In the genomic region with DNA sequence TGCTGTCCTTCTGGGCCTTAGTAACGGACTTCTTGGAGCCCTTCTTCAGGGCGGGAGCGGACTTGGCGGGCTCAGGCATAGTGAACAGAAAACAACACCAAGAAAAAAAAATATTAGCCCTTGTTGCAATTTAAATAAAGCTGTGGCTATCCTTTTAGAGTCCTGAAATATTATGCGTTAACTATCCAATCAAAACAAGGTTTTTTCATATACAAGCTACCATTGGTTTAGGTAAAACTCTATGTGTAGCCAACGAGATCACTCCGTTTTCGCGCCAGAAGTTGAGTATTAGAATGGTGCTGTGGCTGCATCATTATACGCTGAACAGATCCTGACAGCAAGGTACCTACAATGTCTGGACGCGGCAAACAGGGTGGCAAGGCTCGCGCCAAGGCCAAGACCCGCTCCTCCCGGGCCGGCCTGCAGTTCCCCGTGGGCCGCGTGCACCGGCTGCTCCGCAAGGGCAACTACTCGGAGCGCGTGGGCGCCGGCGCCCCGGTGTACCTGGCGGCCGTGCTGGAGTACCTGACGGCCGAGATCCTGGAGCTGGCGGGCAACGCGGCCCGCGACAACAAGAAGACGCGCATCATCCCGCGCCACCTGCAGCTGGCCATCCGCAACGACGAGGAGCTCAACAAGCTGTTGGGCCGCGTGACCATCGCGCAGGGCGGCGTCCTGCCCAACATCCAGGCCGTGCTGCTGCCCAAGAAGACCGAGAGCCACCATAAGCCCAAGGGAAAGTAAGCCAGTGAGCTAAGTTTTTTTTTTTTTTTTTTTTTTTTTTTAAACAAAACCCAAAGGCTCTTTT, we compare ENCODE assay signal across 8 mouse cellular contexts. TPM values are rescaled to one million over a fixed set of nuclear protein-coding genes. Genes with fewer than 3 reads are reported as not detected.
DNase-seq lines count a peak whose midpoint lies in the region; ATAC-seq and TF ChIP-seq lines count a peak whose summit lies in the region.
"Not testable (repeated sequence)": the region's sequence is repeated elsewhere in the genome, so short reads cannot be mapped to it uniquely, and the experiment has no call there.

TSS of gene Hist1h2af (plus strand) at position 347 of the 808 bp plus-strand sequence.

- not testable (repeated sequence) for H3K9me3 ChIP-seq in heart, embryonic 13.5 days; kidney, embryonic 16.5 days (ENCODE audit: low read length); limb, embryonic 15.5 days; midbrain, embryonic 14.5 days (ENCODE audit: control insufficient read depth, low read length)

- H3K27me3 ChIP-seq in C2C12 (ENCODE audit: control insufficient read depth, insufficient read depth, insufficient read length); heart, embryonic 13.5 days (replicated peaks); kidney, embryonic 16.5 days (ENCODE audit: insufficient read depth, low read length); limb, embryonic 15.5 days; midbrain, embryonic 14.5 days (ENCODE audit: control insufficient read depth, insufficient read depth, low read length): not testable (repeated sequence)

- peak within 1 kb of the TSS; percentile 81 for H3K4me2 ChIP-seq in heart, embryonic 13.5 days
- H3K4me2 ChIP-seq in kidney, embryonic 16.5 days (replicated peaks; ENCODE audit: low read depth, low read length): peak within 1 kb of the TSS; percentile 72
- H3K4me2 ChIP-seq in limb, embryonic 15.5 days: peak within 1 kb of the TSS; percentile 75
- H3K4me2 ChIP-seq in midbrain, embryonic 14.5 days (ENCODE audit: low read length): peak within 1 kb of the TSS; percentile 79

- 1% methylated on average over 29 of the region's 53 CpGs for WGBS in heart, embryonic 13.5 days
- under 1% methylated on average over 21 of the region's 53 CpGs for WGBS in kidney, embryonic 16.5 days
- WGBS in limb, embryonic 15.5 days: under 1% methylated on average over 25 of the region's 53 CpGs
- under 1% methylated on average over 26 of the region's 53 CpGs for WGBS in midbrain, embryonic 14.5 days

- H3K4me3 ChIP-seq in C2C12 (ENCODE audit: insufficient read depth, poor library complexity, severe bottlenecking): peak within 1 kb of the TSS; percentile 35
- peak within 1 kb of the TSS; percentile 70 for H3K4me3 ChIP-seq in heart, embryonic 13.5 days
- peak within 1 kb of the TSS; percentile 61 for H3K4me3 ChIP-seq in kidney, embryonic 16.5 days (ENCODE audit: low read length)
- peak within 1 kb of the TSS; percentile 53 for H3K4me3 ChIP-seq in limb, embryonic 15.5 days
- peak within 1 kb of the TSS; percentile 63 for H3K4me3 ChIP-seq in midbrain, embryonic 14.5 days (replicated peaks; ENCODE audit: low read depth, low read length)

- H3ac ChIP-seq in C2C12 (ENCODE audit: control insufficient read depth, insufficient read length, low read depth): peak within 1 kb of the TSS; percentile 81

- not testable (repeated sequence) for TF ChIP-seq CTCF in C2C12 (IDR thresholded peaks at IDR 0.05; ENCODE audit: control insufficient read depth, insufficient read depth, insufficient read length)

- not testable (repeated sequence) for H3K36me3 ChIP-seq in C2C12 (ENCODE audit: control insufficient read depth, insufficient read depth); heart, embryonic 13.5 days; kidney, embryonic 16.5 days (ENCODE audit: insufficient read depth, low read length); limb, embryonic 15.5 days; midbrain, embryonic 14.5 days (ENCODE audit: control insufficient read depth, insufficient read depth, low read length)

- peak within 1 kb of the TSS; percentile 99 for H3K27ac ChIP-seq in heart, embryonic 13.5 days (replicated peaks)
- peak within 1 kb of the TSS; percentile 98 for H3K27ac ChIP-seq in kidney, embryonic 16.5 days (ENCODE audit: low read length)
- peak within 1 kb of the TSS; percentile 94 for H3K27ac ChIP-seq in limb, embryonic 15.5 days
- H3K27ac ChIP-seq in midbrain, embryonic 14.5 days (replicated peaks; ENCODE audit: low read depth, low read length): peak within 1 kb of the TSS; percentile 78

- peak within 1 kb of the TSS; percentile 84 for H3K9ac ChIP-seq in heart, embryonic 13.5 days
- peak within 1 kb of the TSS; percentile 82 for H3K9ac ChIP-seq in kidney, embryonic 16.5 days (replicated peaks; ENCODE audit: low read length)
- H3K9ac ChIP-seq in limb, embryonic 15.5 days: peak within 1 kb of the TSS; percentile 42; the same call in 1 of the 2 replicates
- H3K9ac ChIP-seq in midbrain, embryonic 14.5 days (replicated peaks; ENCODE audit: low read length): peak within 1 kb of the TSS; percentile 37; the same call in 1 of the 2 replicates

- H3K79me3 ChIP-seq in C2C12 (ENCODE audit: low read depth): not testable (repeated sequence)

- peaks cover 22% of the 10 kb centered on the region for H3K79me2 ChIP-seq in C2C12 (ENCODE audit: control insufficient read depth, insufficient read depth)

- peaks cover 47% of the 10 kb centered on the region for H3K4me1 ChIP-seq in heart, embryonic 13.5 days
- H3K4me1 ChIP-seq in kidney, embryonic 16.5 days (ENCODE audit: insufficient read depth, low read length): peaks cover 38% of the 10 kb centered on the region
- H3K4me1 ChIP-seq in limb, embryonic 15.5 days: peaks cover 31% of the 10 kb centered on the region
- peaks cover 38% of the 10 kb centered on the region for H3K4me1 ChIP-seq in midbrain, embryonic 14.5 days (ENCODE audit: control insufficient read depth, insufficient read depth, low read length)

- ATAC-seq in erythroblast, adult 5-6 weeks (replicated peaks; ENCODE audit: low FRiP score, poor library complexity, severe bottlenecking): peak; percentile 49
- ATAC-seq in heart, embryonic 13.5 days (ENCODE audit: extremely low read depth, insufficient number of reproducible peaks, low FRiP score, low TSS enrichment): not testable (repeated sequence)
- peak; percentile 50 for ATAC-seq in kidney, embryonic 16.5 days (ENCODE audit: low FRiP score, low TSS enrichment)
- peak; percentile 47 for ATAC-seq in limb, embryonic 15.5 days (ENCODE audit: insufficient number of reproducible peaks, low FRiP score, low TSS enrichment, low read depth)
- ATAC-seq in midbrain, embryonic 14.5 days (ENCODE audit: low FRiP score, low TSS enrichment): peak; percentile 28; the same call in 1 of the 2 replicates

- peak; percentile 95 for DNase-seq in brain, adult 2 months (ENCODE audit: low read depth, low spot score)
- peak; percentile 93 for DNase-seq in midbrain, embryonic 14.5 days
- peak; percentile 78 to 83 for DNase-seq in spleen, postnatal 10 days (ENCODE audit: low spot score in 2 of 2)

RNA-seq across cellular contexts. Expression of gene Hist1h2af, which starts in this region (rescaled TPM):
- 98.1 TPM for polyA plus RNA-seq in C2C12 (2012; fragmentation: generic; extraction: Trizol)
- 20.7 and 32.7 TPM in 2 replicates for total RNA-seq in erythroblast, adult 5-6 weeks (2015; ENCODE audit: low replicate concordance)
- total RNA-seq in erythroblast, adult 5-6 weeks (2017; ENCODE audit: low replicate concordance): 925 and 1,298 TPM in 2 replicates
- polyA plus RNA-seq in heart, embryonic 13.5 days (2015; fragmentation: Nextera tagmentation; extraction: Ambion mirVana): 2.0 and 3.0 TPM in 2 replicates
- polyA plus RNA-seq in kidney, embryonic 16.5 days (2015; fragmentation: Nextera tagmentation; extraction: Ambion mirVana): 4.3 TPM in 2 replicates
- 4.1 and 7.5 TPM in 2 replicates for polyA plus RNA-seq in limb, embryonic 15.5 days (2015; fragmentation: Nextera tagmentation; extraction: Ambion mirVana)
- 3.4 and 4.6 TPM in 2 replicates for polyA plus RNA-seq in midbrain, embryonic 14.5 days (2014; fragmentation: Nextera tagmentation; extraction: Ambion mirVana)

Comparison
In these comparisons a context has a peak if more than half of its experiments do, and no peak if none do; other contexts are left out.
1. RNA of gene Hist1h2af (polyA plus RNA-seq): 98.1 TPM in C2C12 (single experiment); 4.1 to 7.5 TPM in limb, embryonic 15.5 days, 4.3 TPM in kidney, embryonic 16.5 days, 3.4 to 4.6 TPM in midbrain, embryonic 14.5 days and 2.0 to 3.0 TPM in heart, embryonic 13.5 days; every median in the first group is over 10 times any median in the second.
2. Peak in every context shown above with its lines, with median percentiles within 50 percentile points of each other: H3K4me3 ChIP-seq, DNase-seq, H3K27ac ChIP-seq, H3K4me2 ChIP-seq and H3K9ac ChIP-seq.